Mouse (Mus musculus) thymus, postnatal 0 days (tissue): ENCODE measurements around the gene Bmf. TPM values are rescaled to one million over a fixed set of nuclear protein-coding genes. Genes with fewer than 3 reads are reported as not detected.

Experiments
- DNase-seq: peaks from one replicate; pipeline ENCODE4 v3.0.0-alpha.2; 2015; ENCODE audit warnings: low spot score
- polyA plus RNA-seq: library from polyadenylated mRNA; unstranded; fragments of >200 nt; fragmentation: Nextera tagmentation; extraction: Ambion mirVana; gene quantifications from 2 replicates; pipeline ENCODE4 v1.2.1, GENCODE M21; 2015

Gene Bmf
- 10.0 and 10.6 TPM in 2 replicates for polyA plus RNA-seq

GRCm38 (mm10) chr2:118549507-118550473, at the start of gene Bmf:
TSS of gene Bmf (minus strand) at chr2:118549687.
- peak; percentile 81 for DNase-seq

- no peak for DNase-seq
These were observed 49.6 kb upstream of the Bmf start for GRCm38 (mm10) chr2:118599087-118599486.

DNA sequence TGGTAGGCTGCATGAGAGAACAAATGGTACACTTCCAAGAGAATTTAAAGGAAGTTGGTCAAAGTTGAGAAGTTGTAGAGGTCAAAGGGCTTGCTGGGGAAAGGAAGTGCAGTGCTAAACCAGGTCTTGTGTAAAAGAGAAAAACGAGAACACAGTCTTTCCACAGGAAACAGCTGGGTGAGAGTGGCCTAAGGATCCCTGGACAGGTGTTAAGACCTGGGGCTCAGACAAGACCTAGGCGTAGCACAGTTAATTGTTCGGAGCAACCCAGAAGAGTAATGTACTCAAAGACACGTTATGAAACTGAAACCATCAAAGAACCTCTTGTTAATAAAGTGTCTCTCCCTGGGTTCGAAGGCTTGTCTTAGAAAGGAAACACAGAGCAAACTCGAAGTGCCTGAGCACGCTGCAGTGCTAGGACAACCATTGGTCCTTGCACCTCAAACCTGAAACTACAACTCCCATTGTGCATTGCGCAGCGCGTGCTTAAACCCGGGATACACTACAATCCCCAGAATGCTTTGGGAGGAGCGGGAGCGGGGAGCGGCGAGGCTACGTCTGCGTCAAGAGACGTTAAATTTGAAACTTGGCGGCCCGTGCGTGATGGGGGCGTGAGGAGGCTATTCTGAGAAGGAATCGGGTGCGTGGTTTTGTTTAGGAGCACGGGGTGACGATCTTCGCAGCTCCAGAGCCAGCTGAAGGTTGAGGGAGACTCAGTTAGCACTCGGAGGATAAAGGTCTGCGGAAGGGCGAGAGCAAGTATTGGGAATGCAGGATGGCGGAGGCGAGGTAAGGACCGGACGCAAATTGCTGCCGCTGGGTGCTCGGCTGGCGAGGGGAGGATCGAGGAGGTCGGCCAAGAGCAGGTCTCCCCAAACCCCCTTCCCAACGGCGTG, 48.4 kb upstream of the Bmf start, which contains the start of gene Bub1b:
Gene Bub1b, plus strand, starts transcription at position 539 of the 896 bp plus-strand sequence.
- peak; percentile 96 for DNase-seq

- DNase-seq = no peak
These were observed 41.6 kb upstream of the Bmf start for GRCm38 (mm10) chr2:118591083-118591482.

DNA sequence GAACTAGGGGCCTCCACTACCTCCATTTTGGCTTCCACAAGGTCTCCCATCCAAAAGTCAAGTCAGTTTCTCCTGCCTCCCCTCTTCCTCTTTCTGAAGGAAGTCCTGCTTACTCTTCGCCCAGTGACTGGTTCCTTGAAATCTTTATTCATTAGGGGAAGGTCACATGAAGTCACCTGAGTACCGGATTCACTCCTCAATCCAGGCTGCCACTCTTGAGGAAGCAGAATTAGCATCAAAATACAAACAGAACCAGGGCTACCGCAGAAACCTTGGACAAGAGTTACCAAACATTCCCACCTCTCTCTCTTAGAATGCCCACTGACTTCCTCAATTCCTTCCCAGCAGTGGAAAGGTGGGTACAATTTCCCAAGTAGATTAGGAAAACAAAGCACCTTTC, 38.2 kb upstream of the Bmf start:
- DNase-seq = no peak

DNA sequence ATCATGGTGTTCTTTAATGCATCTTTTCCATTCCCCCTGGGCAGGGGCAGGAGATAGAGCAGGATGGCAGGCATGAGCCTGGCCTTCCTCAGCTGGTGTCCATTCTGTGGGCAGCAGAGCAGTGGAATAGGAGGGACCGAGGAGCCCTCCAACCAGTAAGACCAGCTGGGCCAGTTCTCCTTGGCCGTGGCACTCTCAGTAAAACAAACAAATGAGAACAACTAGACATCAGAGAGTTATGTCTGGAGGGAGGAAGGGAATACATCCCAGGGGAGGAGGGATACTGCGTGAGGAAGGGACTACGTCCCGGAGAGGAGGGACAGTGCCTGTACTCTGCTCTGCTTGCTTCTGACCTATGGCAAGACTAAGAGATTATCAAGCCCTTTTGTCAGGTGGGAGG, 36.5 kb upstream of the Bmf start:
- no peak for DNase-seq

- DNase-seq = no peak
These were observed 23.6 kb upstream of the Bmf start for GRCm38 (mm10) chr2:118573135-118573534.

GRCm38 (mm10) chr2:118572183-118572836, 22.8 kb upstream of the Bmf start:
- DNase-seq = no peak

- no peak for DNase-seq
These were observed 21.5 kb upstream of the Bmf start for GRCm38 (mm10) chr2:118570939-118571338.

DNA sequence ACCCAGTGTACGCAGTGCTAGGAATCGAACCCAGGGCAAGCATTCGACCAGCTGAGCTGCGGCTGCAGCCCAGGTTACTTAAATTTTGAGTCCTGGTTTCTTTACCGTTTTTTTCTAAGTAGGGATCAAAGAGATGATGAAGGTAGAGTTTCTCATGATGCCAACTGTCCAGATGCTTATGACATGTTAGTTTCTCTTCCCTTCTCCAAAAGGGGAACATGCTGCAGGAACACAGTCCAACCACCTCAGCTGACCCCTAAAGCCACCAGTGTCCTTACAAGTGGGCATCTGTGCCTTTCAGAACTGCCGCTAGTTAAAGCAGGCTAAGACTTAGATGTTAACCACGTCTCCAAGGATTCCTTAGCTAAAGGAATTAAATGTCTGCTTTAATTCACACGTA, 17.7 kb upstream of the Bmf start:
- DNase-seq = no peak

GRCm38 (mm10) chr2:118562431-118562830, 12.9 kb upstream of the Bmf start:
- DNase-seq = no peak

- DNase-seq = no peak
These were observed 12.5 kb upstream of the Bmf start for GRCm38 (mm10) chr2:118562015-118562414.

DNA sequence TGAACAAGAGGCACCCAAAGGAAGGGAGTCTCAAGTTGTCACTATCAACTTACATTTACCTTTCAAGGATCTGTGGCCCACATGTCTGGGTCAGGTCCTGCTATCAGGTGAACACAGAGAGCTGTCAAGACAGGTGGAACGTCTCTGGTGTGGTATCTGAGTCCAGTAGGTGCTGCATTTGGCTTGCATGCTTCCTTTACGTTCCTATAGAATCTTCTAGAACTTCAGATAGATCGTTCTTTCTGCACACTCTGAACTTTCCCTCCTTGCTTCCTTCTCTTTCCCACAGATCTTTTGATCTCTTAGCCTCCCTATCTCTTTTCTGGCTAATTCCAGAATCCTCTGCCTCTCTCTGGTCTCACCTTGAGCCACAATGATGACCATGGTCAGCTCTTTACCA, 8.9 kb upstream of the Bmf start:
- no peak for DNase-seq

- peak; percentile 79 for DNase-seq
These were observed 5.0 kb upstream of the Bmf start for GRCm38 (mm10) chr2:118554356-118554990.

GRCm38 (mm10) chr2:118551606-118552005, 2.1 kb upstream of the Bmf start:
- DNase-seq = no peak

DNA sequence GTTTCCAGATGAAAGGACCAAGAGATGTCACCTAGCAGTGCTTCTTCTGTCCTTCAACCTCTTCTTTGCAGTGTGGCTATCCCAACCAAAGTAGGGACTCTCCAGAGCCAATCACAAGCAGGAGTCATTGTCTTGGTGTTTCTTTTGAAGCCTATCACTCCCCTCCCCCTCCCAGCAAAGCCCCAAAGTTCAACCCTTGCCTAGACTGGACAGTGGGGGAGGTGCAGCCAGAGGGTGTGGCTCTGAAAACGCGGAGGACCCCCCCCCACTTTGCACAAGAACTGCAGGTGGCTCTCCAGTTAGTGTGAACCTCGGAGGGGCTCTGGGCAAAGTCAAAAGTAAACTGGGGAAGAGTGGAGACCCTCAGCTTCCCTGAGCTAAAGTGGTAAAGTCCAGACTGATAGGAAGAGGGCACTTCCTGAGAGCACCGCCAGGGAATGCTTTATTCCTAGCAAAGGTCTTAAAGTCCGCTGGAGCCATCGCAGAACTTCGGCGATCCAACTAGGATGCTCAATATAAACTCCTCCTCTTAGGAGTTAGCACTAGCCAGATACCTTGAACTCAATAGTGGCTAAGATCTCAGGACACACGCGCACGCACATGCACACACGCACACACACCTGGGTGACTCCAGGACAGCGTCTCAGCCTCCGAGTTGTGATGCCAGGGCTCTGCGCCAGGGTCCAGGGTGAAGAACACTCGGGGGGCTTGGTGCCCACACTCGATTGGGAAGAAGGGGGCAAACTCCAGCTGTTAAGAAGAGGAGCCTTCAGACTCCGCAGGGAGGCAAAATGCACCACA, 866 bp downstream of the Bmf start:
- peak; percentile 36 for DNase-seq

DNA sequence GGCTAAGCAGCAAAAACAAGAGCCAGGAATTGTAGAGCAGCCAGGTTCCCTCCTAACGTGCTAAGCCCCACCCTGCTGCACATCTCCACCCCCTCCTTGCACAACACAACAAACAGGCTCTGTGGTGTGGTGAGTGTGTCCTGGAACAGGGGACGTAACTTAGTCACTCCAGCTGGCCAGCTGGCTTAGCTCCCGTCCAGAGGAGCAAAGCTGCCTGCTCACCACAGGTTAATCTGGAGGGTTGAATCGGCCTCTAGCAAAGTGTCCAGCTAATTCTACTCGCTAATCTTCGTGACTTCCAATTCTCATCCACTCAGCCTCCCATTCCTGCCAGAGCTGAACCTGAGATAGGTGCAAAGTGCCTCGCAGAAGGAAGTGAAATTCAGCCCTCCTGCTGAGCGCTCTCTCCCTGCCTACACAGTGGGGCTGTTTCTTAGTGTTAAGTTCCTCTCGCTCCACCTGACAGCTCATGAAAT, 1.9 kb downstream of the Bmf start:
- peak; percentile 30 for DNase-seq

GRCm38 (mm10) chr2:118546798-118547165, 2.7 kb downstream of the Bmf start:
- no peak for DNase-seq

DNA sequence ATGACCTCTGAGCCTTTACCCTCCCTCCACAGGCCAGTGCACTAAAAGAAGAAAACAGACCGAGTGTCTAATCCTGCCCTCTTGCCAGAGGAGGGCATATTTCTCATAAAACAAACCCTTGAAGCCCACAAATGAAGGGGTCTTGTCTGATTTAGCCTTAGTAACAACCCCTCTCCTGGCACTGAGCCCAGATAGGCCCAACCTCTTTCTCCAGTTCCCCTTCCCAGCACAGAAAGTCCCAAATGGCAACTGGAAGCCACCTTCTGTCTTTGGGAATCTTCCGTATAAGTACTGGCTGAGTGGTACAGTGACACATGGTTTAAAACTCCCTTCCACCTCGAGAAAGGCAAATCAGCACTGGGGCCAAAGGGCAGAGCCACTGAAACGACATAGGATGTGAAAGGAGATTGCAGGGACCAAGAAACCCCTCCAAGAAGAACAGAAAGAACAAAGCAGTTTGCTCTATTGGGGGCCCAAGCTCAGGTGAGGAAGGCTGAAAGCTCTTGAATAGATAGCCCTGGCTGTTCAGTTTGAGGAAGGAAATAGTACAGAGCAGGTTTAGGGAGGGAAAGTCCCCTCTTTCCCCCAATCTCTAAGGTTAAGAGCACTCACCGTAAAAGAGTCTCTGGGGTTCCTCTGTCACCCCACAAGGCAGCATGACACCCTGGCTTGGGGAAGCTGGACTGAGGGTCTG, 3.2 kb downstream of the Bmf start:
- DNase-seq = no peak
